Mouse (Mus musculus) small intestine, adult 2 months (tissue): ENCODE measurements around the gene Tbc1d10a.

Experiments used
- CTCF ChIP-seq: fragments of 200-500 bp; IDR thresholded peaks from 2 replicates; pipeline ENCODE4 v1.5.1; 2012; ENCODE audit warnings: low read depth, mild to moderate bottlenecking, control low read depth, inconsistent platforms, low read length, moderate library complexity, mixed read lengths; ENCODE audit not compliant: insufficient replicate concordance, insufficient read length; ENCODE audit errors: extremely low read depth
- POLR2A ChIP-seq: fragments of 200-500 bp; IDR thresholded peaks from 2 replicates; pipeline ENCODE4 v1.6.1; 2012; ENCODE audit warnings: low read depth, mild to moderate bottlenecking, control low read depth, inconsistent platforms, low read length, moderate library complexity

GRCm38 (mm10) chr11:4207655-4208054, 21.1 kb downstream of the Tbc1d10a start:
- no peak for TF ChIP-seq CTCF
- TF ChIP-seq POLR2A, result no peak
